Mouse (Mus musculus): ENCODE measurements at regions not wholly inside any gene's neighbourhood (a gene's known extent, or its start where the extent isn't known, plus 50 kb on each side); places are given as distances from the start of the nearest gene placed in this dataset.

GRCm38 (mm10) chr10:19194646-19195045 is 161.7 kb upstream of the Olig3 start:
- H3K36me3 ChIP-seq (ENCODE audit: control insufficient read depth, insufficient read depth, low read length), result no peaks in the 10 kb centered on the region
- no peaks in the 10 kb centered on the region for H3K4me1 ChIP-seq (replicated peaks; ENCODE audit: control insufficient read depth, insufficient read depth, low read length)
- H3K9me3 ChIP-seq (ENCODE audit: control insufficient read depth, low read length), result no peaks in the 10 kb centered on the region
- ATAC-seq (ENCODE audit: low FRiP score) (no peak), DNase-seq (ENCODE audit: low spot score) (no peak)
- H3K27me3 ChIP-seq (ENCODE audit: control insufficient read depth, insufficient read depth, low read length), result no peaks in the 10 kb centered on the region
- H3K4me3 ChIP-seq (ENCODE audit: low read depth, low read length), result no peak overlapping the region
- no peak overlapping the region for H3K27ac ChIP-seq (ENCODE audit: low read depth, low read length)
- WGBS, result 91% methylated on average over 3 of the region's 3 CpGs
- H3K9ac ChIP-seq (ENCODE audit: low read depth, low read length), result no peak overlapping the region
- no peak overlapping the region for H3K4me2 ChIP-seq (replicated peaks; ENCODE audit: low read depth, low read length)

DNA sequence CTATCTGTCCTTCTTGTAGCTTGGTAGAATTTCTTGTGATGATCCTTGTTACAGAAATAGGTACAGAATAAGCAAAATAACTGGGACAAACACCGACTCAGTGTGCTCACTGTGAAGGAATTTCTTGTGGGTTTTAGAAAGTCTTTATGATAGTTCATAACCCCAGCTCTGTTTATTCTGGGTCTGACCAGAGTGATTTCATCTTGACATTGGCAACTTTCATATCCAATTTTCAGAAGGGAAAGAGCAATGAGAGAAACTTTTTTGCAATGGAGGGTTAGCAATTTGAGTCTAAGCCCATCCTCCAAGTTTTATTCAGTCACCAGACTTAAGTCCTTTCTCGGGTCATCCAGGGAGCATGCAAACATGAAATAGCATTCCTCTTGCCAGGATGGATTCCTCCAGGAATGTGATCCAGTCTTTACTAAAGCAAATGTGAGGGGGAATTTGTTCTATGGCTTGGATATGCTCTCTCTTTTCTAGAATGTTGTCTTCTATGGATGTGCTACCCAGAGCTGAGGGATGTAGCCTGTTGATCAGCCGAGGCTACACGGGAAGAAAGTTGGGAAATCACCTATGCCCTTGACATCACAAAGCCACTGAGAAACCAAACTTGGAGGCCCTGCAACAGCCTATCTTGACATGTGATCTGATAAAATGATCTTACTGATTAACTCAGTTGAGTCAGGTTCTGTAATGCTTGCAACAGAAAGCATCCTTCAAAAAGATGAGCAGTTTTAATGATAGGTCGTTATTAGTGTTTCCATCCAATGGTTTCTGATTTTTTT is 163.2 kb upstream of the Olig3 start:
- no peak for DNase-seq (ENCODE audit: low spot score)
- 90% methylated on average over 5 of the region's 5 CpGs for WGBS

DNA sequence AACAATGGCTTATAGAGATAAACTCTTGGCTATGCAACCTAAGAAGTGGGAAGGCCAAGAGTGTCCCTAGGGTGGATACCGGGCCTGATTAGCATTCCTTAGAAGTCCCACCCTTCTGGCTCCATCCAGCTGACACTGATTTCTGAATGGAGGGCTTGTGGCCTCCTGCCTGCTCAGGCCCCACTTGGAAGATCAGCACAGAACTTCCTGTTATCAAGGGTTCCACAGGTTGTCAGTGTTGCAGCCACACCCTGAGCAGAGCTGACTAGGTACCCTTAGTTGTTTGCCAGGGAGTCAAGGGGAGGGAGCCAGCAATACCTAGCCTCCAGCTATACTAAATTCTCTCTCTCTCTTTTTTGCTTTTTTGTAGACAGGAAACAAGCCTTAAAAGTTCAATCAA is 164.1 kb upstream of the Olig3 start:
- Histone ChIP-seq H3K27ac (ENCODE audit: low read depth, low read length) (no peak overlapping the region), H3K36me3 (ENCODE audit: control insufficient read depth, insufficient read depth, low read length) (no peaks in the 10 kb centered on the region), H3K27me3 (ENCODE audit: control insufficient read depth, insufficient read depth, low read length) (no peaks in the 10 kb centered on the region; the same call in 1 of the 2 replicates), H3K4me2 (replicated peaks; ENCODE audit: low read depth, low read length) (no peak overlapping the region), H3K4me3 (ENCODE audit: low read depth, low read length) (no peak overlapping the region), H3K9me3 (ENCODE audit: control insufficient read depth, low read length) (no peaks in the 10 kb centered on the region), H3K9ac (ENCODE audit: low read depth, low read length) (no peak overlapping the region), H3K4me1 (replicated peaks; ENCODE audit: control insufficient read depth, insufficient read depth, low read length) (no peaks in the 10 kb centered on the region)
- DNase-seq (ENCODE audit: low spot score), result no peak
- no peak for ATAC-seq (ENCODE audit: low FRiP score)
- WGBS, result 17% methylated on average over 1 of the region's 1 CpGs

More for the DNA sequence above, 163.2 kb upstream of the Olig3 start:
- no peak for ATAC-seq (ENCODE audit: low FRiP score)
- Histone ChIP-seq H3K4me2 (replicated peaks; ENCODE audit: low read depth, low read length) (no peak overlapping the region), H3K36me3 (ENCODE audit: control insufficient read depth, insufficient read depth, low read length) (no peaks in the 10 kb centered on the region), H3K27ac (ENCODE audit: low read depth, low read length) (no peak overlapping the region), H3K9ac (ENCODE audit: low read depth, low read length) (no peak overlapping the region), H3K9me3 (ENCODE audit: control insufficient read depth, low read length) (no peaks in the 10 kb centered on the region), H3K4me3 (ENCODE audit: low read depth, low read length) (no peak overlapping the region), H3K27me3 (ENCODE audit: control insufficient read depth, insufficient read depth, low read length) (no peaks in the 10 kb centered on the region; the same call in 1 of the 2 replicates), H3K4me1 (replicated peaks; ENCODE audit: control insufficient read depth, insufficient read depth, low read length) (no peaks in the 10 kb centered on the region)

GRCm38 (mm10) chr10:19188082-19188742 is 168.1 kb upstream of the Olig3 start:
- ATAC-seq (ENCODE audit: low FRiP score) (no peak; the same call in 1 of the 2 replicates), DNase-seq (ENCODE audit: low spot score) (peak; percentile 29)
- H3K27ac ChIP-seq (ENCODE audit: low read depth, low read length), result no peak overlapping the region
- 23% methylated on average over 13 of the region's 13 CpGs for WGBS
- no peak overlapping the region for H3K4me3 ChIP-seq (ENCODE audit: low read depth, low read length)
- no peaks in the 10 kb centered on the region for H3K9me3 ChIP-seq (ENCODE audit: control insufficient read depth, low read length)
- no peak overlapping the region for H3K9ac ChIP-seq (ENCODE audit: low read depth, low read length)
- no peaks in the 10 kb centered on the region for H3K36me3 ChIP-seq (ENCODE audit: control insufficient read depth, insufficient read depth, low read length)
- no peaks in the 10 kb centered on the region for H3K4me1 ChIP-seq (replicated peaks; ENCODE audit: control insufficient read depth, insufficient read depth, low read length)
- peak overlapping the region; percentile 14 for H3K4me2 ChIP-seq (replicated peaks; ENCODE audit: low read depth, low read length)
- no peaks in the 10 kb centered on the region; the same call in 1 of the 2 replicates for H3K27me3 ChIP-seq (ENCODE audit: control insufficient read depth, insufficient read depth, low read length)

GRCm38 (mm10) chr10:19187716-19188081 is 168.6 kb upstream of the Olig3 start:
- 68% methylated on average over 4 of the region's 4 CpGs for WGBS
- no peak overlapping the region for H3K4me2 ChIP-seq (replicated peaks; ENCODE audit: low read depth, low read length)
- H3K4me3 ChIP-seq (ENCODE audit: low read depth, low read length), result no peak overlapping the region

DNA sequence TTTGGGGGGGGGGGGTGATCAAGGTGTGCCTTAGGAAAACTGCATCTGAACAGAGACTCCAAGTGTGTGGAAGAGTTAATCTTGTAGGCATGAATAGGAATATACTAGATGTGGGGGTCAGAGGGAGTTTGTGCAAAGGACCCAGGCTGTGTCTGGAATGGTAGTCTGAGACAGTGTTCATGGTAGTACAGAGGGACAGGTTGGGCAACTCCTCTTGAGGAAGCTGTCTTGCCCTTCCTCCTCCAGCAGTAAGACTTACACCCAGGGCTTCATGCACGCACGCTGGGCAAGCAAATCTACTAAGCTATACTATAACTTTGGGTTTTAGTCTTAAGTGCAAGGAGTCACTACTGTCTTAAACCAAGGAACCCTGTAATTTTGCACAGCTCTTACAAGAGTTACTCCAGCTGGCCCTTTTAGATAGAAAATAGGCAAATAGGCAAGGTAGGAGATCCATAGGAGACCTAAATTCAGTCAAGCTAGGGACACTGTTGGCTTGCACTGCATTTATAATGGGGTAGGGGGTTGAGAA is 169.2 kb upstream of the Olig3 start:
- Histone ChIP-seq H3K9ac (ENCODE audit: low read depth, low read length) (no peak overlapping the region), H3K27me3 (ENCODE audit: control insufficient read depth, insufficient read depth, low read length) (no peaks in the 10 kb centered on the region; the same call in 1 of the 2 replicates), H3K9me3 (ENCODE audit: control insufficient read depth, low read length) (no peaks in the 10 kb centered on the region), H3K4me3 (ENCODE audit: low read depth, low read length) (no peak overlapping the region), H3K4me2 (replicated peaks; ENCODE audit: low read depth, low read length) (no peak overlapping the region), H3K27ac (ENCODE audit: low read depth, low read length) (no peak overlapping the region), H3K4me1 (replicated peaks; ENCODE audit: control insufficient read depth, insufficient read depth, low read length) (no peaks in the 10 kb centered on the region), H3K36me3 (ENCODE audit: control insufficient read depth, insufficient read depth, low read length) (no peaks in the 10 kb centered on the region)
- ATAC-seq (ENCODE audit: low FRiP score) (no peak), DNase-seq (ENCODE audit: low spot score) (no peak)
- WGBS, result 85% methylated on average over 2 of the region's 2 CpGs

More at GRCm38 (mm10) chr10:19187716-19188081, 168.6 kb upstream of the Olig3 start:
- Histone ChIP-seq H3K9ac (ENCODE audit: low read depth, low read length) (no peak overlapping the region), H3K9me3 (ENCODE audit: control insufficient read depth, low read length) (no peaks in the 10 kb centered on the region), H3K36me3 (ENCODE audit: control insufficient read depth, insufficient read depth, low read length) (no peaks in the 10 kb centered on the region), H3K27ac (ENCODE audit: low read depth, low read length) (no peak overlapping the region), H3K4me1 (replicated peaks; ENCODE audit: control insufficient read depth, insufficient read depth, low read length) (no peaks in the 10 kb centered on the region), H3K27me3 (ENCODE audit: control insufficient read depth, insufficient read depth, low read length) (no peaks in the 10 kb centered on the region; the same call in 1 of the 2 replicates)
- ATAC-seq (ENCODE audit: low FRiP score) (no peak), DNase-seq (ENCODE audit: low spot score) (no peak)

- ATAC-seq (ENCODE audit: low FRiP score), result peak; percentile 73
- no peaks in the 10 kb centered on the region for H3K36me3 ChIP-seq (ENCODE audit: control insufficient read depth, insufficient read depth, low read length)
- H3K4me2 ChIP-seq (replicated peaks; ENCODE audit: low read depth, low read length), result peak overlapping the region; percentile 45
- no peaks in the 10 kb centered on the region; the same call in 1 of the 2 replicates for H3K27me3 ChIP-seq (ENCODE audit: control insufficient read depth, insufficient read depth, low read length)
- WGBS, result 21% methylated on average over 18 of the region's 18 CpGs
- H3K27ac ChIP-seq (ENCODE audit: low read depth, low read length), result no peak overlapping the region
- H3K9ac ChIP-seq (ENCODE audit: low read depth, low read length), result peak overlapping the region; percentile 37; the same call in 1 of the 2 replicates
- DNase-seq (ENCODE audit: low spot score), result peak; percentile 74
- H3K9me3 ChIP-seq (ENCODE audit: control insufficient read depth, low read length), result no peaks in the 10 kb centered on the region
- H3K4me1 ChIP-seq (replicated peaks; ENCODE audit: control insufficient read depth, insufficient read depth, low read length), result no peaks in the 10 kb centered on the region
- peak overlapping the region; percentile 12; the same call in 1 of the 2 replicates for H3K4me3 ChIP-seq (ENCODE audit: low read depth, low read length)
These were observed 170.3 kb upstream of the Olig3 start for GRCm38 (mm10) chr10:19185790-19186581.

DNA sequence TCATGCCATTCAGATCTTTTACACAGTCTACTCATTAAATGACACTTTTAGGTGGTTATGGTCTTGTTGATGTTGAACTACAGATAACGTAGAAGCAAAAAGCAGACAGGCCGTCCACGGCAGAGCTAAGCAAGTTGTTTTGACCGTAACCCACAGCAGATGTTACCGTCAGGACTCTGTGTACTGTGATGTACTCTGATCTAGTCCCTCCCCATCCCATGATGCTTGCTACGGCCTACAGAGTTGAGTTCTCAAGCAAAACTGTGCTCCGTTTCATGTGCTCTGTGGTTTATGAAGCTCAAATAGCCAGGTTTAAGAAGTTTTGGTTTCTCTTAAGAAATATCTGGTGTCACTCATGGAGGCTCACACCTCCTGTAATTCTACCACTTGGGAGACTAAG is 169.4 kb upstream of the Tnfaip3 start:
- no peak overlapping the region for H3K4me2 ChIP-seq (replicated peaks; ENCODE audit: low read depth, low read length)
- 96% methylated on average over 7 of the region's 7 CpGs for WGBS

More for the DNA sequence above, 169.4 kb upstream of the Tnfaip3 start:
- DNase-seq (ENCODE audit: low spot score), result no peak
- H3K4me3 ChIP-seq (ENCODE audit: low read depth, low read length), result no peak overlapping the region
- ATAC-seq (ENCODE audit: low FRiP score), result no peak
- H3K36me3 ChIP-seq (ENCODE audit: control insufficient read depth, insufficient read depth, low read length), result no peaks in the 10 kb centered on the region
- H3K4me1 ChIP-seq (replicated peaks; ENCODE audit: control insufficient read depth, insufficient read depth, low read length), result no peaks in the 10 kb centered on the region
- no peaks in the 10 kb centered on the region for H3K9me3 ChIP-seq (ENCODE audit: control insufficient read depth, low read length)
- no peak overlapping the region for H3K9ac ChIP-seq (ENCODE audit: low read depth, low read length)
- no peaks in the 10 kb centered on the region; the same call in 1 of the 2 replicates for H3K27me3 ChIP-seq (ENCODE audit: control insufficient read depth, insufficient read depth, low read length)
- H3K27ac ChIP-seq (ENCODE audit: low read depth, low read length), result no peak overlapping the region

All from hindbrain, embryonic 11.5 days (tissue).